Mouse (Mus musculus): ENCODE measurements around the gene Cacna2d4. TPM values are rescaled to one million over a fixed set of nuclear protein-coding genes. Genes with fewer than 3 reads are reported as not detected.

Cacna2d4 gene
- polyA plus RNA-seq, 1 experiment from 2014 or later, result not detected

GRCm38 (mm10) chr6:119313096-119313495, 76.8 kb downstream of the Cacna2d4 start:
- WGBS (ENCODE audit: insufficient replicate concordance), result 42% methylated on average over 3 of the region's 3 CpGs
- H3K4me3 ChIP-seq (replicated peaks), result no peak overlapping the region
- no peaks in the 10 kb centered on the region for H3K4me1 ChIP-seq (replicated peaks)
- H3K9ac ChIP-seq, result no peak overlapping the region
- ATAC-seq (ENCODE audit: low read depth) (no peak), DNase-seq (no peak)
- no peak overlapping the region for H3K4me2 ChIP-seq
- H3K27ac ChIP-seq, result no peak overlapping the region
- no peaks in the 10 kb centered on the region for H3K9me3 ChIP-seq (replicated peaks)
- H3K36me3 ChIP-seq, result no peaks in the 10 kb centered on the region
- no peaks in the 10 kb centered on the region for H3K27me3 ChIP-seq

- no peak overlapping the region for H3K4me3 ChIP-seq (replicated peaks)
- no peak overlapping the region for H3K9ac ChIP-seq
- no peak overlapping the region for H3K27ac ChIP-seq
- H3K36me3 ChIP-seq, result no peaks in the 10 kb centered on the region
- H3K4me1 ChIP-seq (replicated peaks), result no peaks in the 10 kb centered on the region
- no peaks in the 10 kb centered on the region for H3K9me3 ChIP-seq (replicated peaks)
- no peak overlapping the region for H3K4me2 ChIP-seq
- H3K27me3 ChIP-seq, result no peaks in the 10 kb centered on the region
- WGBS (ENCODE audit: insufficient replicate concordance), result 48% methylated on average over 14 of the region's 14 CpGs
- DNase-seq (no peak), ATAC-seq (ENCODE audit: low read depth) (no peak)
These were observed 77.5 kb downstream of the Cacna2d4 start for GRCm38 (mm10) chr6:119313588-119314375.

GRCm38 (mm10) chr6:119314751-119315476, 78.6 kb downstream of the Cacna2d4 start:
- Histone ChIP-seq H3K27ac (no peak overlapping the region), H3K4me3 (replicated peaks) (no peak overlapping the region), H3K4me1 (replicated peaks) (no peaks in the 10 kb centered on the region), H3K4me2 (no peak overlapping the region), H3K9me3 (replicated peaks) (no peaks in the 10 kb centered on the region), H3K36me3 (no peaks in the 10 kb centered on the region), H3K27me3 (no peaks in the 10 kb centered on the region), H3K9ac (no peak overlapping the region)
- ATAC-seq (ENCODE audit: low read depth) (no peak), DNase-seq (no peak)
- WGBS (ENCODE audit: insufficient replicate concordance), result 26% methylated on average over 7 of the region's 7 CpGs

- no peak overlapping the region for H3K9ac ChIP-seq
- DNase-seq (no peak), ATAC-seq (ENCODE audit: low read depth) (no peak)
- H3K4me2 ChIP-seq, result no peak overlapping the region
- H3K27ac ChIP-seq, result no peak overlapping the region
- H3K27me3 ChIP-seq, result no peaks in the 10 kb centered on the region
- no peaks in the 10 kb centered on the region for H3K4me1 ChIP-seq (replicated peaks)
- H3K9me3 ChIP-seq (replicated peaks), result no peaks in the 10 kb centered on the region
- H3K36me3 ChIP-seq, result no peaks in the 10 kb centered on the region
- WGBS (ENCODE audit: insufficient replicate concordance), result 78% methylated on average over 9 of the region's 9 CpGs
- no peak overlapping the region for H3K4me3 ChIP-seq (replicated peaks)
These were observed 82.4 kb downstream of the Cacna2d4 start for GRCm38 (mm10) chr6:119318732-119319131.

- Histone ChIP-seq H3K9me3 (replicated peaks) (no peaks in the 10 kb centered on the region), H3K4me2 (no peak overlapping the region), H3K36me3 (no peaks in the 10 kb centered on the region), H3K9ac (no peak overlapping the region), H3K4me3 (replicated peaks) (no peak overlapping the region), H3K27ac (no peak overlapping the region), H3K27me3 (no peaks in the 10 kb centered on the region), H3K4me1 (replicated peaks) (no peaks in the 10 kb centered on the region)
- ATAC-seq (ENCODE audit: low read depth), result no peak
- no peak for DNase-seq
- WGBS (ENCODE audit: insufficient replicate concordance), result 62% methylated on average over 2 of the region's 2 CpGs
These were observed 83.0 kb downstream of the Cacna2d4 start for GRCm38 (mm10) chr6:119319358-119319757.

- H3K4me3 ChIP-seq (replicated peaks), result no peak overlapping the region
- ATAC-seq (ENCODE audit: low read depth) (no peak), DNase-seq (no peak)
- no peak overlapping the region for H3K27ac ChIP-seq
- no peaks in the 10 kb centered on the region for H3K36me3 ChIP-seq
- no peaks in the 10 kb centered on the region for H3K4me1 ChIP-seq (replicated peaks)
- WGBS (ENCODE audit: insufficient replicate concordance), result 35% methylated on average over 16 of the region's 16 CpGs
- H3K9me3 ChIP-seq (replicated peaks), result no peaks in the 10 kb centered on the region
- H3K27me3 ChIP-seq, result 0 out of 2 replicates have a peak, but pooled peaks cover 2% of the 10 kb centered on the region
- no peak overlapping the region for H3K4me2 ChIP-seq
- no peak overlapping the region for H3K9ac ChIP-seq
These were observed 84.2 kb downstream of the Cacna2d4 start for GRCm38 (mm10) chr6:119320481-119320880.

GRCm38 (mm10) chr6:119321752-119322151, 85.4 kb downstream of the Cacna2d4 start:
- H3K4me2 ChIP-seq, result no peak overlapping the region
- no peaks in the 10 kb centered on the region for H3K9me3 ChIP-seq (replicated peaks)
- no peak overlapping the region for H3K9ac ChIP-seq
- no peak overlapping the region for H3K4me3 ChIP-seq (replicated peaks)
- no peak for ATAC-seq (ENCODE audit: low read depth)
- DNase-seq, result no peak
- 67% methylated on average over 7 of the region's 7 CpGs for WGBS (ENCODE audit: insufficient replicate concordance)
- H3K27me3 ChIP-seq, result peaks cover 10% of the 10 kb centered on the region; the same call in 1 of the 2 replicates
- no peaks in the 10 kb centered on the region for H3K4me1 ChIP-seq (replicated peaks)
- no peaks in the 10 kb centered on the region for H3K36me3 ChIP-seq
- no peak overlapping the region for H3K27ac ChIP-seq

GRCm38 (mm10) chr6:119324776-119325175, 88.5 kb downstream of the Cacna2d4 start:
- no peak for ATAC-seq (ENCODE audit: low read depth)
- Histone ChIP-seq H3K36me3 (no peaks in the 10 kb centered on the region), H3K4me3 (replicated peaks) (no peak overlapping the region), H3K9me3 (replicated peaks) (no peaks in the 10 kb centered on the region), H3K27me3 (peaks cover 34% of the 10 kb centered on the region), H3K9ac (no peak overlapping the region), H3K4me1 (replicated peaks) (no peaks in the 10 kb centered on the region), H3K27ac (no peak overlapping the region), H3K4me2 (no peak overlapping the region)
- DNase-seq, result no peak
- WGBS (ENCODE audit: insufficient replicate concordance), result 53% methylated on average over 10 of the region's 10 CpGs

- H3K9me3 ChIP-seq (replicated peaks), result no peaks in the 10 kb centered on the region
- no peak overlapping the region for H3K9ac ChIP-seq
- H3K27ac ChIP-seq, result no peak overlapping the region
- peaks cover 46% of the 10 kb centered on the region for H3K27me3 ChIP-seq
- H3K4me1 ChIP-seq (replicated peaks), result no peaks in the 10 kb centered on the region
- no peak overlapping the region for H3K4me2 ChIP-seq
- no peaks in the 10 kb centered on the region for H3K36me3 ChIP-seq
- H3K4me3 ChIP-seq (replicated peaks), result no peak overlapping the region
- no peak for ATAC-seq (ENCODE audit: low read depth)
- DNase-seq, result no peak
- WGBS (ENCODE audit: insufficient replicate concordance), result 59% methylated on average over 6 of the region's 6 CpGs
These were observed 89.7 kb downstream of the Cacna2d4 start for GRCm38 (mm10) chr6:119325978-119326377.

- H3K4me1 ChIP-seq (replicated peaks), result no peaks in the 10 kb centered on the region
- no peaks in the 10 kb centered on the region for H3K36me3 ChIP-seq
- H3K27ac ChIP-seq, result no peak overlapping the region
- no peak overlapping the region for H3K4me2 ChIP-seq
- H3K4me3 ChIP-seq (replicated peaks), result no peak overlapping the region
- ATAC-seq (ENCODE audit: low read depth) (no peak), DNase-seq (no peak)
- no peak overlapping the region for H3K9ac ChIP-seq
- 18% methylated on average over 7 of the region's 7 CpGs for WGBS (ENCODE audit: insufficient replicate concordance)
- H3K27me3 ChIP-seq, result peaks cover 52% of the 10 kb centered on the region
- H3K9me3 ChIP-seq (replicated peaks), result no peaks in the 10 kb centered on the region
These were observed 90.2 kb downstream of the Cacna2d4 start for GRCm38 (mm10) chr6:119326541-119326940.

- Histone ChIP-seq H3K27me3 (peaks cover 59% of the 10 kb centered on the region), H3K4me1 (replicated peaks) (no peaks in the 10 kb centered on the region), H3K4me3 (replicated peaks) (no peak overlapping the region), H3K4me2 (no peak overlapping the region), H3K9me3 (replicated peaks) (no peaks in the 10 kb centered on the region), H3K9ac (no peak overlapping the region), H3K27ac (no peak overlapping the region), H3K36me3 (no peaks in the 10 kb centered on the region)
- WGBS (ENCODE audit: insufficient replicate concordance), result 8% methylated on average over 11 of the region's 11 CpGs
- ATAC-seq (ENCODE audit: low read depth) (no peak), DNase-seq (no peak)
These were observed 92.3 kb downstream of the Cacna2d4 start for GRCm38 (mm10) chr6:119328521-119329115.
